Mouse (Mus musculus) cerebellum, postnatal 25 days (tissue): ENCODE data around the gene Gpr31b.
"Not testable (repeated sequence)": the region's sequence is repeated elsewhere in the genome, so short reads cannot be mapped to it uniquely, and the experiment has no call there.

Experiments used
- DNase-seq, 2 experiments: peaks; one replicate each; pipeline ENCODE4 v3.0.0; 2021; ENCODE audit warnings: mixed read lengths in 2 of 2

Gene Gpr31b

DNA sequence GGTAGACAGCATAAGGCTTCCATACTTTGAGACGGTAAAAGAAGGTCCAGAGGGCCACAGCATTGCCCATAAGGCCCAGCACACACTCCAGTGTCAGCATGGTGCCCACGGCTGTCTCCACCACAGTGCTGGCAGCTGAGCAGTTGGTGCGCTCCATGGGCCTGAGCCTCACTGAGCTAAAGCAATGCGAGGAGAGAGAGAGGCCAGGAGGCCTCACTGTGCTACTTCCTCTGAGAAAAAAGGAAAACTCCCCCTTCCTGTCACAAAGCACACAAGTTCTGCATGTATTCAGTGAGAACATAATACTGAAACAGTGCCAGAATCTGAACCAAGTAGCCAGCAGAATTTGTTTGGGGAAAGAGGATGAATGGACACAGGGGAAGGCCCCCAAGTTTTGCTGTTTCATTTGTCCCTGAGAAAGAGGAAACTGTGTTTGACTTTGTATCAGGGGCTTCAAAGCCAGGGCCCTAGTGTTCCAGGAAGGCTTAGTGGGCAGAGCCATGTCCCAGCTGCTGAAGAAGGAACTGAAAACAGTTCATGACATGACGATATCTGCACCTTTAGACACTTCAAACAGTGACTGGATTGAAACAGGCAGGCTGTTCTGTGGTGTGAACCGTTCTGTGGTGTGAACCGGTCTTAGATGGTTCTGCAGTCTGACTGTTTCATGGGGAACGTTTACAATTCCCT is at the start of gene Gpr31b:
Gene Gpr31b, minus strand, starts transcription at position 173 of the 690 bp plus-strand sequence.
- not testable (repeated sequence) for DNase-seq

GRCm38 (mm10) chr17:13092960-13093359 is 40.9 kb upstream of the Gpr31b start:
- DNase-seq, result not testable (repeated sequence)

DNA sequence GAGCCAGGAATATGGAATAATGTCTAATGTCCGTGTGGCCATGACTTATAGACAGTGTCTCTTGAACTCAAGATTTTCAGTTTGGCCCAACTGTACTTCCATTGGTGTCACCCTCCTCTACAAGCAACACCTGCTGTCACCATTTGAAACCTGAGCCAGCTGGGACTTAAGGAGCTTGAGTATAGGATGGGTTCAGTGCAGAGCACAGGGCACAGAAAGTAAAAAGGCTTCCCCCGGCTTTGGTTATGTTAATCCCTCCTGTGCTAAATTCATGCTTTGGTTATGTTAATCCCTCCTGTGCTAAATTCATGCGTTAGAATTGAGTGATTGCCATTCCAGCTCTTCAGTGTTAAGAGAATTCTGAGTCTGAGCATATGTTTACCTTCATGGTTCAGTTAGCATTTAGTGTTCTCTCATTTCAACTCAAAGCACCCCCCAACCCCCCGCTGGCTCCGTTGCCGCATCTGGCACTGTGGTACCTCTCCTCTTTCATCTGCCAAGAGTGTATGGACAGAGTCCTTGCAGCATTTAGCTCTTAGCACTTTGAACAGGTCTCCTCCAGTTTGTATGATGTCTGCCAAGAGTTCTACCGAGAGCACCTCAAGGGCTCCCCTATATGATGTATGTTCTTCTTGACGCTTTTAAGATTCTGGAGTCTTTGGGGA is 40.1 kb upstream of the Gpr31b start:
- DNase-seq, result not testable (repeated sequence)

- DNase-seq, result not testable (repeated sequence)
These were observed 39.4 kb upstream of the Gpr31b start for GRCm38 (mm10) chr17:13091510-13091909.

DNA sequence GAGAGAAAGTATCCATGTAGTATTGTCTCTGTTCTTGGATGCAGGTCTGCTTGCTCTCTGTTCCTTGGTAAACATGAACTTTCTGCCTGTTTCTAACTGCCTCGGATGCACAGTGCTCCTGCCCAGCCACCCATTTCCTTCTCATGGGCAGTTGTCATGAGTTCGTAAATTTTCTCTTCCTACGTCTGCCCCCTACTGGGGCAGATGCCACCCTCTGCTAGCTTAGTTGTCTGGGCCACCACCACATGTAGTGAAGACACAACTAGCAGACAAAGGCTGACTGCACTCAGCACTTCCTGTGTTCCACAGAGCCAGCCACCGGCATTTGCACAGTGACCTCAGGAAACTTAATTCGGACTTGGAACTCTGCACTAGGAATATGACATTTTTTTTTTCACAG is 17.1 kb upstream of the Gpr31b start:
- DNase-seq, result not testable (repeated sequence)

DNA sequence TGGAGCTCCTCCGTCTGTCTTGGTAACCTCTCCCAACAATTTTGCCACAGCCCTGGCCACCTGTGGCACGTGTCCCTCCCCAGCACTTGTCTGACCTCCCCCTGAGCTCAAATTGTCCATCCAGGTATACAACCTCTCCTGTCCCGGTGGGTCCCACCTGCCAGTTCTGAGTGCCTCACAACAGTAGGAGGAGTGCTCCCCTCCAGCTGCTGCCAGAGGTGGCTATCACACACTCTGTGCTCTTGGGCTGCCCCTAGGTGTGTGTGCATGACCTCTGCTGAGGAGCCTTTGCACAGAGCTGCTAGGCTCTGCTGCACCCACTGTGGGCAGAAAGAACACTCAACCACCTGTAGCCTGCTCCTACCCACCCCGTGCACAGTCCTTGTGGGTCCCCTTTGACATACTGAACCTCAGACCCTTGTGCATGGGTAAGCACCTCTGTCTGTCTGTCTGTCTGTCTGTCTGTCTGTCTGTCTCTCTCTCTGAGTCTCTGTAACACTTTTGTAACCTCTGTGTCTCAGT is 15.8 kb upstream of the Gpr31b start:
- not testable (repeated sequence) for DNase-seq

- not testable (repeated sequence) for DNase-seq
These were observed 10.8 kb upstream of the Gpr31b start for GRCm38 (mm10) chr17:13062882-13063281.

DNA sequence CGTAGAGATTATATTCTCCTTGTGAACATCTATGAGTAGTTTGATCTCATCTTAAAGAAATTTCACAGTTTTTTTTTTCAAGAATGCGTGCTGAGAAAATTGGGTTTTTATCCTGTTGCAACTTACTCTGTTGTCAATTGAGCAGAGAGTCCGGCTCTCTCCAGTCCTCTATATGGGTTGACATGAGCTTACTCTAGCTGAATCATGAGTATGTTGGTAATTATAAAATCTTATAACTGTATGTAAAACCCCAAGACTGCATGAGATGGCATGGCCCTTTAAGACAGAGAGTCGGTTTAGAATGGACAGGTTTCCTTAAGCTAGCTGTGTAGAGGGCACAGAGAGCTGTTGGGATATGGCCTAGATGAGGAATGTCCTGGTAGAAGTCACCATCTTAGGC is 8.7 kb upstream of the Gpr31b start, which contains the start of gene Tcp10b:
Gene Tcp10b, plus strand, starts transcription at position 301 of the 400 bp plus-strand sequence.
- not testable (repeated sequence) for DNase-seq

DNA sequence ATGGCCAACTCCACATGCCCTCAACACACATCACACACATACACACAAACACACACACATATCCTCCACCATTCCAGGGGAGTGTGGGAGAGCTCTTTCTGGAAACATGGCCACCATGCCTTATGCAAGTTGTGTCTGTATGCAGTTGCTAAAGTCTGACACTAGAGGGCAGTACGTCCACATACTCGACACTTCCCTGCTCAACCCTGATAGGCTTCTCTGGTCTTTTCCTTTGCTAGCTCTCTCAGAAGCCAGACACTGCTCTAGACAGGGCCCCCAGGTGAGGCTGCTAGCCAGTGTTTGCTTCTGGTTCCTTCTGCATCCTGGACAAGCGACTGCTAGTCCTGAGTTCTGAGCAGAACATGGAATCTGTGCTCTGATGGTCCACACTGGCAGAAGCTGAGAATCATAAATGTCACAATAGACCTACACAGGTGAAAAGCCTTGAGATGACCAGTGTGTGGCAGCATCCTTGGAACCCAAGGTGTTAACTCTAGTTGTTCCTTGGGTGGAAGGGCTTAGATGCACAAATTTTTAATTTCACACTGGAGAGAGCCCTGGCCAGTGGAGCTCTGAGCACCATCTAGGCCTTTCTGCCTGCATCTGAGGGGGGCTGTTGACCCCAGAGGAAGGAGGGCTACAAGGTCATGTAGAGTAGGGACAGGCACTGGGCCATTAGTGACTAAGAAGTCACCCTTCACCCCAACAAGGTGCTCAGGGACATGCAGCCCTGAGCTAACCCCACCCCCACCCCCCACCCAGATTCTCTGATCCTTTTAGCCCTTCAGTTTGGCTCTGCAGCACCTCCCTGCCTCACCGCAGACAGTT is 8.0 kb downstream of the Gpr31b start:
- DNase-seq, result peak; percentile 42 to 58

GRCm38 (mm10) chr17:13036627-13037192 is 15.4 kb downstream of the Gpr31b start:
- DNase-seq, result not testable (repeated sequence)

GRCm38 (mm10) chr17:13013316-13013715 is 38.8 kb downstream of the Gpr31b start:
- DNase-seq, result no peak

GRCm38 (mm10) chr17:13009887-13010286 is 42.2 kb downstream of the Gpr31b start:
- DNase-seq, result peak in 1 of 2 experiments; percentile 30

DNA sequence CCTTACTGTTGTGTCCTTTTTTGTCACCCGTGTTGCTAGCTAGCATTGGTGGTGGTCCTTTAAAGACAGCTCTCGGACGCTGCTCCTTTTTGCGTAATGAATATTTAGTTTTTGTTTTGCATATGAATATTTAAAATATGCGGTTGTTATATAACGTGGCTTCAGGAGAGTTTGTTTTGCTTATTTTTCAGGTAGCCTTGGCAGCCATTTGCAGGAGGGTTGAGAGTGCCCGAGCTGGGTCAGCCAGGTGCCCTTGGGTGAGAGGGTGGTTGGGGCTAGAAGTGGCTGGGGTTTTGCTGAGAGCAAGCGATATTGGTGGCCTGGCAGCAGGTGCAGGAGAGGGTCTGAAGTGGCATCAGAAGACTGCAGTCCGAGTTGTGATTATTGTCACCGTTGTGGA is 43.6 kb downstream of the Gpr31b start:
- peak; percentile 28 for DNase-seq

DNA sequence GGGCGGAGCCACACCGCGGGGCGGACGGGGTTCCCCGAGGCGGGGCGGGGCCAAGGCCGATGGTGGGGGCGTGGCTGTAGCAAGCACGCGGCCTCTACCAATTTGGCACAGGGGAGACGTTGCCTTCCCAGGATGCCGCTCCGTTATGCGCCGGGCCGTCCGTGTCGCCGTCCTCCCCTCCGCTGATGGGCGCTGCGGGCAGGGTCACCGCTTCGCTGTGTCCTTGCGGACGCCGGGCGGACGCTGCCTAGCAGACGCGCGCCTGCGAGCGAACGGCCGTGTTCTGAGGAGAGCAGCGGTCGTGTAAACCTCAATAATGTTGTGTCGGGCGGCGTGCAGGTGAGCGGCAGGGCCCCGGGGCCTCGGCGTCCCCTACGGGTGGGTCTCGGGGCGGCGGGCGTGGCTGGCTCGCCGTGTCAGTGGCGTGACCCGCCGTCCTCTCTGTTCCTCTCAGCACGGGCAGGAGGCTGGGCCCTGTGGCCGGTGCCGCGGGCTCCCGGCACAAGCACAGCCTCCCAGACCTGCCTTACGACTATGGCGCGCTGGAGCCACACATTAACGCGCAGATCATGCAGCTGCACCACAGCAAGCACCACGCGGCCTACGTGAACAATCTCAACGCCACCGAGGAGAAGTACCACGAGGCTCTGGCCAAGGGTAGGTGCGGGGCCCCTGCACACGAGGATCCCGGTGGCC is 44.2 kb downstream of the Gpr31b start:
- DNase-seq, result peak; percentile 99 to 100

DNA sequence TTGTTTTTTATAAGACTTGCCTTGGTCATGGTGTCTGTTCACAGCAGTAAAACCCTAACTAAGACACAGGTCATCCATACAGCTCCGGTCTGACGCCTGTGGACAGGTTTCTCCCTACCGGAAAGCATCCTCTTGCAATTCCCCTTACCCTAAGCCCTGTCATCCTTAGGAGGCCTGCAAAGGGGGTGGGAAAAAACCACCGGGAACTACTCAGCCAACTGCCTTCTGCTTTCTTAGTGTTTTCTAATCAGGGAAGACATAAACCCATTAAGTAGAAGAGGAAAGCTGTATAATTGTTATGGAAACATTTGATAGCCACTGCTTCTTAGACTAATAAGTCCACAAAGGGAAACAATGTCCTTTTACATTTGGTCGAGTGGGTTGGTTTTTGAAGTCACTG is 45.1 kb downstream of the Gpr31b start:
- no peak for DNase-seq

- DNase-seq, result not testable (repeated sequence)
These were observed 45.5 kb downstream of the Gpr31b start, which contains the start of gene Sod2 for GRCm38 (mm10) chr17:13006546-13006945. Gene Sod2, plus strand, starts transcription at chr17:13006846.

GRCm38 (mm10) chr17:13004436-13004835 is 47.7 kb downstream of the Gpr31b start:
- DNase-seq, result not testable (repeated sequence)

DNA sequence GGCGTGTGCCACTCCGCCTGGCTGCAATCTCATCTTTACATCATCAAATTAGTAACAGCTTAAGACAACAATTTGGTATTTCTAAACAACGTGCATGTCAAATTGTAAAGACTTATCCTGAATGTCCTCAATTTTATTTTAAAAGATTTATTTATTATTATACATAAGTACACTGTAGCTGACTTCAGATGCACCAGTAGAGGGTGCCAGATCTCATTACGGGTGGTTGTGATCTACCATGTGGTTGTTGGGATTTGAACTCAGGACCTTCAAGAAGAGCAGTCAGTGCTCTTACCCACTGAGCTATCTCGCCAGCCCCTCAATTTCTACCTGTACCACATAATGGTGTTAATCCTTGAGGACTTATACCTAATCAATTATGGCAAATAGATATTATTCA is 49.9 kb downstream of the Gpr31b start:
- not testable (repeated sequence) for DNase-seq
